Mouse (Mus musculus) liver, embryonic 14.5 days (tissue): ENCODE data around the gene Rnf144b. TPM values are rescaled to one million over a fixed set of nuclear protein-coding genes. Genes with fewer than 3 reads are reported as not detected.

ENCODE experiments used
- ATAC-seq: fragments of 200-750 bp; cut with Nextera tagmentation; 2 replicates; pipeline ENCODE4 v1.8.0; 2017; ENCODE audit warnings: moderate number of reproducible peaks, mild to moderate bottlenecking, moderate library complexity; ENCODE audit not compliant: insufficient read depth
- DNase-seq, 3 experiments: peaks; one replicate each; pipeline ENCODE4 v3.0.0-alpha.2; 2012 to 2013; ENCODE audit warnings: low read depth in 3 of 3, low spot score in 3 of 3
- H3K27ac ChIP-seq: fragments of 300-500 bp; sonication (generic); 2 replicates; pipeline ENCODE4 v1.5.1; 2014; ENCODE audit warnings: moderate library complexity, mild to moderate bottlenecking, control low read depth, inconsistent platforms
- H3K27me3 ChIP-seq: fragments of 300-500 bp; sonication (generic); 2 replicates; pipeline ENCODE4 v1.6.1; 2014; ENCODE audit warnings: mild to moderate bottlenecking, low read length, moderate library complexity; ENCODE audit not compliant: control insufficient read depth, insufficient read depth
- H3K36me3 ChIP-seq: fragments of 300-500 bp; sonication (generic); replicated peaks from 2 replicates; pipeline ENCODE4 v1.6.1; 2014; ENCODE audit warnings: low read depth; ENCODE audit not compliant: control insufficient read depth, insufficient read depth
- H3K4me1 ChIP-seq, 2 experiments: fragments of 200-500 bp in 1 of 2; fragments of 300-500 bp in 1 of 2; sonication (generic) in 1 of 2; replicated peaks; 2 replicates each; pipeline ENCODE4 v1.6.1; 2012 to 2014; ENCODE audit warnings: antibody characterized with exemption in 1 of 2, inconsistent platforms in 1 of 2, low read length in 1 of 2; ENCODE audit not compliant: control insufficient read depth in 2 of 2, insufficient read depth in 2 of 2
- H3K4me2 ChIP-seq: fragments of 300-500 bp; sonication (generic); 2 replicates; pipeline ENCODE4 v1.6.1; 2014; ENCODE audit warnings: low read depth, mild to moderate bottlenecking, control low read depth, moderate library complexity
- H3K4me3 ChIP-seq, 2 experiments: fragments of 200-500 bp in 1 of 2; fragments of 300-500 bp in 1 of 2; sonication (generic) in 1 of 2; 2 replicates each; pipeline ENCODE4 v1.5.1; 2012 to 2014; ENCODE audit warnings: low read depth in 2 of 2, low read length in 2 of 2, mild to moderate bottlenecking in 2 of 2, control low read depth in 1 of 2, inconsistent platforms in 1 of 2, moderate library complexity in 1 of 2; ENCODE audit not compliant: insufficient read depth in 1 of 2
- H3K9ac ChIP-seq: fragments of 300-500 bp; sonication (generic); replicated peaks from 2 replicates; pipeline ENCODE4 v1.6.1; 2014; ENCODE audit warnings: mild to moderate bottlenecking, control low read depth, moderate library complexity
- H3K9me3 ChIP-seq: fragments of 300-500 bp; sonication (generic); 2 replicates; pipeline ENCODE4 v1.6.1; 2016; ENCODE audit warnings: low read length, mixed read lengths; ENCODE audit not compliant: control insufficient read depth
- CTCF ChIP-seq: IDR thresholded peaks from 2 replicates; pipeline ENCODE4 v1.5.1; 2016; ENCODE audit warnings: antibody characterized with exemption, low read depth, control low read depth
- EP300 ChIP-seq: IDR thresholded peaks from 2 replicates; pipeline ENCODE4 v1.6.1; 2016; ENCODE audit warnings: antibody characterized with exemption, low read depth
- WGBS: fragments of 180-500 bp; shearing (Covaris S2); extraction: QIAGEN DNeasy Blood & Tissue Kit; methylation state at CpG from one replicate; pipeline ENCODE4 v1.1.7; 2014; ENCODE audit not compliant: insufficient replicate concordance; 5-methylcytosine and 5-hydroxymethylcytosine counted together
- polyA plus RNA-seq, 2 experiments: library from polyadenylated mRNA; depleted of rRNA in 1 of 2; stranded (reverse) in 1 of 2; unstranded in 1 of 2; fragments of >200 nt; fragmentation: Nextera tagmentation in 1 of 2; extraction: Ambion mirVana in 1 of 2; gene quantifications; 2 replicates each; pipeline versions ENCODE4 v1.2.1 to v1.2.3; 2012 to 2014

Gene Rnf144b
- polyA plus RNA-seq, 2 experiments: 1.6 to 2.2 TPM

- ATAC-seq: no peak
- Histone ChIP-seq H3K4me1 (peaks cover 0 to 4% of the 10 kb centered on the region in 2 experiments; a peak in 2 of 4 replicates), H3K27me3 (no peaks in the 10 kb centered on the region), H3K36me3 (no peaks in the 10 kb centered on the region), H3K9ac (no peak overlapping the region), H3K4me3 (no peak overlapping the region), H3K27ac (no peak overlapping the region), H3K4me2 (no peak overlapping the region), H3K9me3 (no peaks in the 10 kb centered on the region)
- TF ChIP-seq EP300 (no peak), CTCF (no peak)
- no peak for DNase-seq
- WGBS: 50% methylated on average over 11 of the region's 11 CpGs
Measured at GRCm38 (mm10) chr13:47148573-47148972, 26.1 kb downstream of the Rnf144b start.

DNA sequence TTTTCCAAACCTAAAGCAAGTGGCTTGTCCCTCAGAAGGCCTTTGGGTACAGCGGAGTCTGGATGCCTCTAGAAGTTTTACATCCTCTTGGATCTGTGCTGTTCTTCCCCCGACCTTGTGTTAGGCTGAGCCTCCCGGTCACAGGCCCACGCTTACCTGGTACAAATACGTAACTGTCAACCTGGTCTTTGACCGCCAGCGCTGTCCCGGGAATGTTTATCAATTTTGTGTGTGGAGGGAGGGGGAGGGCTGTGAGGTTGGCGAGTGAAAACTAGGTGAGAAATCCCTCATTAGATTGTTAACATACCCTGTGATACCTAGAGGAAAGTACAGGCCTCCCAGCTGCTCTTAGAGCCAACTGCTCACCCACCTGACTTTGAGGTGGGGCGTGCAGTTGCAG is 27.5 kb downstream of the Rnf144b start:
- 75% methylated on average over 10 of the region's 10 CpGs for WGBS
- H3K4me1 ChIP-seq: peaks cover 0 to 4% of the 10 kb centered on the region in 2 experiments; a peak in 2 of 4 replicates
- ATAC-seq (peak; percentile 47; the same call in 1 of the 2 replicates), DNase-seq (peak in 1 of 3 experiments; percentile 12)
- TF ChIP-seq CTCF: 0 out of 2 replicates have a peak, but pooled peaks have one; percentile 3
- TF ChIP-seq EP300: no peak
- no peaks in the 10 kb centered on the region for H3K36me3 ChIP-seq
- H3K4me2 ChIP-seq: no peak overlapping the region
- no peak overlapping the region for H3K27ac ChIP-seq
- no peaks in the 10 kb centered on the region for H3K27me3 ChIP-seq
- no peaks in the 10 kb centered on the region for H3K9me3 ChIP-seq
- no peak overlapping the region for H3K9ac ChIP-seq
- no peak overlapping the region for H3K4me3 ChIP-seq

DNA sequence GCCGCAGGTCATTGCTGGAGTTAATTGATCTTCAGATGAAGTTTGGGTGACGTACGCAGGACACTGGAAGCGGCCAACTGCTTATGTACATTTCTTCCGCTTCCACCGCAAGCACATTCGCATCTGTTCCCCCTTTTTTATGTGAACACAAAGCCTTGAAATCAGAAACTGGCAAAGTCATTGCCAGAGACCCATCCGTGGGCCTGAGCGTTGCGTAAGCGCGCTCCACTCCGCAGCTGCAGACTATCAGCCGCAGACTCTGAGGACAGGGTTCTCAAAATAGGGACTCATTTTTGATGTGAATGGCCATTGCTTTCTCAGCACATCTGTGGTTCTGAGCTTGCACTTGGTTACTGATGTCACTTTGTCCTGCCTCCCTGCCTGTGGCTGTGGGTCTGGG is 28.6 kb downstream of the Rnf144b start:
- no peaks in the 10 kb centered on the region for H3K36me3 ChIP-seq
- H3K4me2 ChIP-seq: no peak overlapping the region
- no peak overlapping the region for H3K27ac ChIP-seq
- WGBS: 76% methylated on average over 14 of the region's 14 CpGs
- H3K9me3 ChIP-seq: no peaks in the 10 kb centered on the region
- no peaks in the 10 kb centered on the region for H3K27me3 ChIP-seq
- no peak overlapping the region for H3K9ac ChIP-seq
- H3K4me3 ChIP-seq: no peak overlapping the region
- no peak for ATAC-seq
- H3K4me1 ChIP-seq: peaks cover 0 to 4% of the 10 kb centered on the region in 2 experiments; a peak in 2 of 4 replicates
- TF ChIP-seq CTCF: no peak
- no peak for TF ChIP-seq EP300
- DNase-seq: no peak

- ATAC-seq (no peak; the same call in 1 of the 2 replicates), DNase-seq (peak; percentile 37 to 55 (median 48))
- Histone ChIP-seq H3K4me2 (no peak overlapping the region), H3K4me3 (no peak overlapping the region), H3K9ac (no peak overlapping the region), H3K4me1 (peaks cover 0 to 4% of the 10 kb centered on the region in 2 experiments; a peak in 2 of 4 replicates), H3K27me3 (no peaks in the 10 kb centered on the region), H3K27ac (no peak overlapping the region), H3K36me3 (no peaks in the 10 kb centered on the region), H3K9me3 (no peaks in the 10 kb centered on the region)
- TF ChIP-seq CTCF: peak; percentile 74
- TF ChIP-seq EP300: no peak
- 33% methylated on average over 7 of the region's 7 CpGs for WGBS
Measured at GRCm38 (mm10) chr13:47152390-47152789, 29.9 kb downstream of the Rnf144b start.

DNA sequence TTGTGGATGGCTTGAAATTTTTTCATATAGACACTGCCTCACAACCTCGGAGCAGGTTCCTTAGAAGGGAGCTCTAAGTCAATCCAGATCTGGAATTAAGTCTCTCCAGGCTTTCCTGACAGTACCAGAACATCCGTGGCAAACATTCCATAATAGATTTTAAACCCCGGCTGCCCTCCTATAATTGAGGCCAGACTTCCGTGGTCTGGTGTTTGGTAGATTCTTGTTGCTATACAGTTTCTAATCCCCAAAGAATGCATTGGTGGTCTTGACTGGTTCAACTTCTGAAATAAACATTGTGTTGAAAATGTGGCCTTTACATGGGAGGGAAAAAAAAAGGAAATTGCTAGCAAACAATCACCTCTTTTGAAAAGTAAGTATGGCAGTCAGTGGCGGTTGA is 30.8 kb downstream of the Rnf144b start:
- ATAC-seq (no peak), DNase-seq (no peak)
- WGBS: 73% methylated on average over 5 of the region's 5 CpGs
- H3K4me3 ChIP-seq: no peak overlapping the region
- H3K27ac ChIP-seq: no peak overlapping the region
- no peaks in the 10 kb centered on the region for H3K36me3 ChIP-seq
- H3K27me3 ChIP-seq: no peaks in the 10 kb centered on the region
- no peaks in the 10 kb centered on the region for H3K9me3 ChIP-seq
- TF ChIP-seq EP300: no peak
- peaks cover 0 to 4% of the 10 kb centered on the region in 2 experiments; a peak in 2 of 4 replicates for H3K4me1 ChIP-seq
- H3K9ac ChIP-seq: no peak overlapping the region
- H3K4me2 ChIP-seq: no peak overlapping the region
